Mouse (Mus musculus) frontal cortex, adult (tissue): ENCODE results near the gene Mrpl21.

Experiments
- ATAC-seq: cut with Nextera tagmentation; 2 replicates; pipeline ENCODE4 v1.9.2; 2017; ENCODE audit warnings: mild to moderate bottlenecking, moderate library complexity, mixed read lengths; ENCODE audit not compliant: low TSS enrichment

Gene Mrpl21

GRCm38 (mm10) chr19:3282572-3283467 lies at the start of gene Mrpl21, which contains the start of gene Ighmbp2:
Gene Mrpl21 (plus strand): TSS chr19:3282901.
Gene Ighmbp2 (minus strand): TSS chr19:3283017.
- peak; percentile 98 for ATAC-seq

- no peak for ATAC-seq
Measured at GRCm38 (mm10) chr19:3260016-3260415, 22.7 kb upstream of the Mrpl21 start.

GRCm38 (mm10) chr19:3260591-3260990 lies 22.1 kb upstream of the Mrpl21 start:
- ATAC-seq = no peak

- no peak for ATAC-seq
Measured at GRCm38 (mm10) chr19:3261336-3261735, 21.4 kb upstream of the Mrpl21 start.

GRCm38 (mm10) chr19:3261764-3262525 lies 20.8 kb upstream of the Mrpl21 start:
- ATAC-seq = no peak

GRCm38 (mm10) chr19:3264348-3264747 lies 18.4 kb upstream of the Mrpl21 start:
- ATAC-seq = no peak

GRCm38 (mm10) chr19:3265180-3265579 lies 17.5 kb upstream of the Mrpl21 start:
- ATAC-seq = no peak

- no peak for ATAC-seq
Measured at GRCm38 (mm10) chr19:3266136-3266535, 16.6 kb upstream of the Mrpl21 start.

- ATAC-seq = no peak
Measured at GRCm38 (mm10) chr19:3266676-3267075, 16.0 kb upstream of the Mrpl21 start.

GRCm38 (mm10) chr19:3267340-3267739 lies 15.4 kb upstream of the Mrpl21 start:
- no peak for ATAC-seq

GRCm38 (mm10) chr19:3268218-3268980 lies 14.3 kb upstream of the Mrpl21 start:
- ATAC-seq = no peak

GRCm38 (mm10) chr19:3269279-3269678 lies 13.4 kb upstream of the Mrpl21 start:
- no peak for ATAC-seq

- ATAC-seq = peak; percentile 85
Measured at GRCm38 (mm10) chr19:3269803-3270202, 12.9 kb upstream of the Mrpl21 start.

- ATAC-seq = no peak
Measured at GRCm38 (mm10) chr19:3271366-3271765, 11.3 kb upstream of the Mrpl21 start.

- no peak for ATAC-seq
Measured at GRCm38 (mm10) chr19:3273331-3273730, 9.4 kb upstream of the Mrpl21 start.

- no peak for ATAC-seq
Measured at GRCm38 (mm10) chr19:3275744-3276365, 6.8 kb upstream of the Mrpl21 start.

GRCm38 (mm10) chr19:3281886-3282285 lies 815 bp upstream of the Mrpl21 start:
- ATAC-seq = no peak

- no peak for ATAC-seq
Measured at GRCm38 (mm10) chr19:3289006-3289405, 6.3 kb downstream of the Mrpl21 start.

GRCm38 (mm10) chr19:3292028-3292427 lies 9.3 kb downstream of the Mrpl21 start:
- ATAC-seq = peak; percentile 59; the same call in 1 of the 2 replicates

GRCm38 (mm10) chr19:3292993-3293392 lies 10.3 kb downstream of the Mrpl21 start:
- no peak for ATAC-seq

- no peak for ATAC-seq
Measured at GRCm38 (mm10) chr19:3295245-3295644, 12.5 kb downstream of the Mrpl21 start.
